Mouse (Mus musculus) heart, postnatal 4 days (tissue): ENCODE data around the gene Tfe3. TPM values are rescaled to one million over a fixed set of nuclear protein-coding genes. Genes with fewer than 3 reads are reported as not detected.
A peak's percentile ranks its signal among the peaks of the same experiment; 100 is the strongest.

Source experiments
- DNase-seq: peaks from one replicate; pipeline ENCODE4 v3.0.0; 2021
- microRNA-seq, 2 experiments: library from miRNA; unstranded; fragments of <30 nt; microRNA quantifications; one replicate each; pipeline ENCODE4 v1.2.0; 2021 to 2022
- total RNA-seq, 2 experiments: library from RNA; stranded (reverse); gene quantifications; 2 replicates each; pipeline ENCODE4 v1.2.3; 2021

Gene Tfe3
- total RNA-seq, 2 experiments from 2014 or later, result 16.2 to 16.5 TPM

DNA sequence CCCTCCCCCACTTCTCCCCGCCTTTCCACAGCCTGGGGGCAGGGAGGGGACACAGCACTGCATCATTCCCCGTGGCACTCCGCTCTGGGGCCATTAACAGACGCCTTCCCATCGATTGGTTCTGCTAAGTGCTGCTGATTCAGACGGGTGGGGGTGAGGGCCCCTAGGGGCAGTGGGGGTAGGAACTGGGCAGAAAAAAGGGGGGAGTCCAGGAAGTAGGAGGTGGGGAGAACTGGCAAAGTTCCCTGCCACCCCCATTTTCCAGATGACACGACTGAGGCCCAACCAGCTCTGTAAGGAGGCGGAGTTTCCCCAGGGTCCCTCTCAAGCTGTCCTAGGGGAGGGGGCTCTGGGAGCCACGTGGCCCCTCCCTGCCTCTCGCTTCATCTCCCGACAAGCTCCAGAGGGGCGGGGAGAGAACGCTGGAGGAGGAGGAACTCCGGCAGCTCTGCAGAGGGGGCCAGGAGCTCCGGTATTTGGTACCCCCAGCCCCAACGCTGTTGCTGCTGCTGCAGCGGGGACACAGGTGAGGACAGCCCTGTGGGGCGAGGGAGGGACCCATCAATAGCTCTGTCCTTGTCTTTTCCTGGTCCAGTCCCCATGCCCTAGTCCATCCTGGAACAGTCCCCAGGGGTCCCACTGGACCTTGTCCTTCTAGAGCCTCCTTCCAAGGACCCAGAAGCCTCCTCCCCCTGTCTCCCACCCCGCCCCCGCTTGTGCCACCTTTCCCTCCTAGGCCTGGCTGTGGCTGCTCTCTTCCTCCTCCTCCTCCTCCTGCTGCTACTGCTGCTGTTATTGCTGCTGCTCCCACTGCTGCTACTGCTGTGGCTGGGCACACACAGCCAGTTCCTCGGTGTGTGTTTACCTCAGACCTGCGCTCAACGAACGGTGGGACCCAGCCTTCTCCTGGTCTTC is 59.8 kb downstream of the Tfe3 start, which contains the start of gene Kcnd1:
Kcnd1 (plus strand) TSS at position 425 of the 915 bp plus-strand sequence.
- DNase-seq, result peak; percentile 37

Small RNAs within 50 kb of the gene (microRNA-seq; reads per million reads assigned to microRNA genes)
- gene Mir1198, result 42.5 to 76.7 reads per million in 2 experiments

Other genes with a start within 250 kb of the Tfe3 start
- not detected for gene Foxp3, start 188.9 kb upstream of the Tfe3 start, total RNA-seq
- gene Ppp1r3f, start 188.3 kb upstream of the Tfe3 start, total RNA-seq, result 1 to 10 TPM; 2.7 to 2.8 TPM
- 10 to 100 TPM; 12.1 to 12.7 TPM for gene Ccdc22, start 157.0 kb upstream of the Tfe3 start, total RNA-seq
- not detected for gene Cacna1f, start 155.5 kb upstream of the Tfe3 start, total RNA-seq
- gene Syp, start 124.1 kb upstream of the Tfe3 start, total RNA-seq, result under 1 TPM; 0.45 to 0.79 TPM
- 10 to 100 TPM; 11.9 to 12.0 TPM for gene Prickle3, start 105.3 kb upstream of the Tfe3 start, total RNA-seq
- 100 to 1,000 TPM; 101 to 115 TPM for gene Plp2, start 91.2 kb upstream of the Tfe3 start, total RNA-seq
- gene Magix, start 81.3 kb upstream of the Tfe3 start, total RNA-seq, result 1 to 10 TPM; 2.3 to 2.7 TPM
- gene Gpkow, start 65.4 kb upstream of the Tfe3 start, total RNA-seq, result 10 to 100 TPM; 26.1 to 26.4 TPM
- gene Wdr45, start 48.2 kb upstream of the Tfe3 start, total RNA-seq, result 10 to 100 TPM; 23.6 to 23.9 TPM
- not detected for gene Gm45208, start 40.3 kb upstream of the Tfe3 start, total RNA-seq
- gene Praf2, start 34.1 kb upstream of the Tfe3 start, total RNA-seq, result 10 to 100 TPM; 10.3 to 11.0 TPM
- gene Ccdc120, start 11.7 kb upstream of the Tfe3 start, total RNA-seq, result 1 to 10 TPM; 1.2 to 3.0 TPM
- 10 to 100 TPM; 23.7 to 28.4 TPM for gene Gripap1, start 27.2 kb downstream of the Tfe3 start, total RNA-seq
- under 1 TPM; 0.48 to 0.59 TPM for gene Kcnd1, start 59.7 kb downstream of the Tfe3 start, total RNA-seq
- 10 to 100 TPM; 34.8 to 39.3 TPM for gene Otud5, start 78.8 kb downstream of the Tfe3 start, total RNA-seq
- gene Pim2, start 115.7 kb downstream of the Tfe3 start, total RNA-seq, result 1 to 10 TPM; 3.3 to 5.0 TPM
- gene Slc35a2, start 121.5 kb downstream of the Tfe3 start, total RNA-seq, result 10 to 100 TPM; 15.5 to 17.7 TPM
- gene Pqbp1, start 136.7 kb downstream of the Tfe3 start, total RNA-seq, result 10 to 100 TPM; 35.0 to 37.7 TPM
- gene Timm17b, start 136.8 kb downstream of the Tfe3 start, total RNA-seq, result 10 to 100 TPM; 57.3 to 61.3 TPM
- not detected for gene Gm10491, start 145.3 kb downstream of the Tfe3 start, total RNA-seq
- gene Gm10490, start 147.0 kb downstream of the Tfe3 start, total RNA-seq, result not detected
- gene Pcsk1n, start 157.3 kb downstream of the Tfe3 start, total RNA-seq, result not detected
- not detected for gene Eras, start 166.0 kb downstream of the Tfe3 start, total RNA-seq
- gene Hdac6, start 185.3 kb downstream of the Tfe3 start, total RNA-seq, result 10 to 100 TPM; 30.3 to 32.8 TPM
- gene Gata1, start 215.5 kb downstream of the Tfe3 start, total RNA-seq, result under 1 TPM in 1 of 2 experiments, not detected in 1; 0.14 TPM